ENCODE assay signal across 19 mouse cellular contexts in the genomic region with DNA sequence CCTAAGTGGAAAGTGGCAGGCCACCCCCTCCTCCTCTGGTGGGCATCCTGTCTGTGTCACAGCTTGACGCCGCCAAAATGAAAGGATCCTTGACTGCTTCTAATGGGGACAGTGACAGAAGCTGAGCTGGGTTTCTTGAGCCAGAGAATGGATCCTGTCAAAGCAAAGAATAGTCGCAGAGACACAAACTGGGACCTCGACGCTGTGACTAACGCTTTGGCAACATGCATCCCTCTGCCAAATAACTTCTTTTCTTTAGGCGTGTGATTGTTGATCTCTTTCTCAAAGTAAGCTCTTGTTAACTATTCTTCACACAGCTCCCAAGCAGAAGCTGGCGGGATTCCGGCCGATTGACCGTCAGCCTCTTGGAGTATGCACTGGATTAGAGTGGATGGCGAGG. TPM values are rescaled to one million over a fixed set of nuclear protein-coding genes. Genes with fewer than 3 reads are reported as not detected.
A peak's percentile ranks its signal among the peaks of the same experiment; 100 is the strongest.
DNase-seq lines count a peak whose midpoint lies in the region; ATAC-seq lines count a peak whose summit lies in the region.
"Had no signal": no experiment of that assay in that cellular context is flagged by ENCODE, and none has a peak within 500 bp of the region (broad histone marks: within the 10 kb centered on the region; RNA-seq: fewer than 3 reads in every experiment).

No protein-coding gene starts in this region.

- no peak overlapping the region for H3K4me3 ChIP-seq in forebrain, embryonic 14.5 days (ENCODE audit: low read depth, low read length)
- H3K4me3 ChIP-seq in forebrain, embryonic 13.5 days, result no peak overlapping the region
- no peak overlapping the region for H3K4me3 ChIP-seq in hindbrain, embryonic 14.5 days (replicated peaks; ENCODE audit: low read length)
- H3K4me3 ChIP-seq: gastrocnemius, adult 2 months; heart, adult 2 months; kidney, embryonic 15.5 days; myocyte had no signal

- peak; percentile 41 for DNase-seq in forebrain, embryonic 14.5 days (ENCODE audit: low spot score)
- peak; percentile 85 for DNase-seq in Muller cell, postnatal 12 days (ENCODE audit: inconsistent ontology term)
- DNase-seq in cerebellum, adult 9-11 months, result peak; percentile 64
- DNase-seq in hindbrain, embryonic 14.5 days (ENCODE audit: low spot score), result peak; percentile 40
- DNase-seq in yolk sac, embryonic 10.5 days (ENCODE audit: low spot score), result no peak
- no peak for DNase-seq in layer of hippocampus, postnatal 14 days (ENCODE audit: low spot score in 2 of 2)
- DNase-seq in liver, result no peak
- DNase-seq: adrenal gland, adult 8-10 months; B cell, adult 2 months; gastrocnemius, adult 2 months; heart, adult 2 months; heart, postnatal 10 days; lung, adult 2 months; thymus, postnatal 4 days had no signal

- 56% methylated on average over 12 of the region's 12 CpGs for WGBS in forebrain, embryonic 14.5 days
- 48% methylated on average over 12 of the region's 12 CpGs for WGBS in forebrain, embryonic 13.5 days
- WGBS in hindbrain, embryonic 14.5 days, result 31% methylated on average over 12 of the region's 12 CpGs

- no peak for ATAC-seq in forebrain, embryonic 14.5 days
- no peak for ATAC-seq in forebrain, embryonic 13.5 days
- peak; percentile 21; the same call in 1 of the 2 replicates for ATAC-seq in hindbrain, embryonic 14.5 days (ENCODE audit: low FRiP score)
- ATAC-seq: forebrain, embryonic 16.5 days had no signal

- no peak overlapping the region for H3K27ac ChIP-seq in forebrain, embryonic 14.5 days (ENCODE audit: low read depth, low read length)
- H3K27ac ChIP-seq in forebrain, embryonic 13.5 days, result no peak overlapping the region
- 0 out of 2 replicates have a peak overlapping the region, but pooled peaks have one; percentile 47 for H3K27ac ChIP-seq in hindbrain, embryonic 14.5 days
- H3K27ac ChIP-seq: gastrocnemius, adult 2 months; heart, adult 2 months; kidney, embryonic 15.5 days; macrophage had no signal

- no peak overlapping the region for H3K9ac ChIP-seq in forebrain, embryonic 14.5 days (ENCODE audit: low read length)
- no peak overlapping the region for H3K9ac ChIP-seq in forebrain, embryonic 13.5 days
- H3K9ac ChIP-seq in hindbrain, embryonic 14.5 days, result no peak overlapping the region
- H3K9ac ChIP-seq: kidney, embryonic 15.5 days had no signal

- H3K9me3 ChIP-seq in forebrain, embryonic 14.5 days (replicated peaks; ENCODE audit: control insufficient read depth, low read length), result no peaks in the 10 kb centered on the region
- no peaks in the 10 kb centered on the region for H3K9me3 ChIP-seq in forebrain, embryonic 13.5 days (replicated peaks)
- H3K9me3 ChIP-seq in hindbrain, embryonic 14.5 days (ENCODE audit: control insufficient read depth, low read length), result no peaks in the 10 kb centered on the region
- H3K9me3 ChIP-seq: kidney, embryonic 15.5 days had no signal

- H3K4me1 ChIP-seq in forebrain, embryonic 14.5 days (ENCODE audit: control insufficient read depth, insufficient read depth, low read length), result peaks cover 8% of the 10 kb centered on the region
- H3K4me1 ChIP-seq in forebrain, embryonic 13.5 days, result peaks cover 19% of the 10 kb centered on the region
- H3K4me1 ChIP-seq in hindbrain, embryonic 14.5 days (replicated peaks; ENCODE audit: control insufficient read depth, insufficient read depth, low read length), result peaks cover 14% of the 10 kb centered on the region; the same call in 1 of the 2 replicates

- peaks cover 39% of the 10 kb centered on the region for H3K36me3 ChIP-seq in forebrain, embryonic 14.5 days (ENCODE audit: control insufficient read depth, insufficient read depth, low read length)
- peaks cover 38% of the 10 kb centered on the region for H3K36me3 ChIP-seq in forebrain, embryonic 13.5 days (ENCODE audit: poor library complexity, severe bottlenecking)
- H3K36me3 ChIP-seq in hindbrain, embryonic 14.5 days (replicated peaks; ENCODE audit: control insufficient read depth, insufficient read depth), result peaks cover 34% of the 10 kb centered on the region

- H3K27me3 ChIP-seq in forebrain, embryonic 14.5 days (replicated peaks; ENCODE audit: control insufficient read depth, insufficient read depth, low read length), result no peaks in the 10 kb centered on the region
- H3K27me3 ChIP-seq in forebrain, embryonic 13.5 days, result no peaks in the 10 kb centered on the region
- no peaks in the 10 kb centered on the region for H3K27me3 ChIP-seq in hindbrain, embryonic 14.5 days (ENCODE audit: control insufficient read depth, insufficient read depth, low read length)
- H3K27me3 ChIP-seq: kidney, embryonic 15.5 days had no signal

- no peak overlapping the region for H3K4me2 ChIP-seq in forebrain, embryonic 14.5 days (ENCODE audit: low read length)
- H3K4me2 ChIP-seq in forebrain, embryonic 13.5 days, result no peak overlapping the region
- H3K4me2 ChIP-seq in hindbrain, embryonic 14.5 days (replicated peaks), result no peak overlapping the region
- H3K4me2 ChIP-seq: kidney, embryonic 15.5 days had no signal

RNA-seq across cellular contexts. Expression of a gene that starts 3.9 kb away (rescaled TPM):
- 3.3 and 3.7 TPM in 2 replicates for polyA plus RNA-seq in forebrain, embryonic 14.5 days (2014; fragmentation: Nextera tagmentation; extraction: Ambion mirVana)
- polyA plus RNA-seq in forebrain, embryonic 13.5 days (2015; fragmentation: Nextera tagmentation; extraction: Ambion mirVana), result 5.0 and 5.4 TPM in 2 replicates
- polyA plus RNA-seq in hindbrain, embryonic 14.5 days (2014; fragmentation: Nextera tagmentation; extraction: Ambion mirVana), result 4.7 and 4.8 TPM in 2 replicates
- 10 to 100 TPM; 35.8 to 43.8 TPM for total RNA-seq in layer of hippocampus, postnatal 14 days (2021)

RNA-seq across cellular contexts. Expression of a gene that starts 30.7 kb away (rescaled TPM):
- 3.0 and 4.5 TPM in 2 replicates for polyA plus RNA-seq in forebrain, embryonic 14.5 days (2014; fragmentation: Nextera tagmentation; extraction: Ambion mirVana)
- polyA plus RNA-seq in forebrain, embryonic 13.5 days (2015; fragmentation: Nextera tagmentation; extraction: Ambion mirVana), result 2.4 and 3.0 TPM in 2 replicates
- polyA plus RNA-seq in hindbrain, embryonic 14.5 days (2014; fragmentation: Nextera tagmentation; extraction: Ambion mirVana), result 12.0 and 12.9 TPM in 2 replicates
- 100 to 1,000 TPM; 159 to 165 TPM for total RNA-seq in layer of hippocampus, postnatal 14 days (2021)

RNA-seq across cellular contexts. Expression of a gene that starts 40.3 kb away (rescaled TPM):
- polyA plus RNA-seq in forebrain, embryonic 14.5 days (2014; fragmentation: Nextera tagmentation; extraction: Ambion mirVana), result 14.1 and 16.4 TPM in 2 replicates
- polyA plus RNA-seq in forebrain, embryonic 13.5 days (2015; fragmentation: Nextera tagmentation; extraction: Ambion mirVana), result 23.0 and 26.9 TPM in 2 replicates
- polyA plus RNA-seq in hindbrain, embryonic 14.5 days (2014; fragmentation: Nextera tagmentation; extraction: Ambion mirVana), result 4.3 and 5.2 TPM in 2 replicates
- under 1 TPM; 0.81 to 0.97 TPM for total RNA-seq in layer of hippocampus, postnatal 14 days (2021)

Comparison
In these comparisons a context has a peak if more than half of its experiments do, and no peak if none do; other contexts are left out.
1. DNase-seq: peak in forebrain, embryonic 14.5 days (single experiment), Muller cell, postnatal 12 days (single experiment), cerebellum, adult 9-11 months (single experiment) and hindbrain, embryonic 14.5 days (single experiment); none in yolk sac, embryonic 10.5 days (single experiment), layer of hippocampus, postnatal 14 days (0 of 2) and liver (single experiment).